Mouse (Mus musculus) kidney, adult 2 months (tissue): ENCODE measurements around the gene Dgkg.

Source experiments
- CTCF ChIP-seq: fragments of 200-500 bp; conservative IDR thresholded peaks from 2 replicates; pipeline ENCODE4 v1.5.1; 2011; ENCODE audit warnings: low read depth, mild to moderate bottlenecking, control low read depth, low read length, moderate library complexity, mixed read lengths; ENCODE audit not compliant: insufficient read depth, insufficient read length
- POLR2A ChIP-seq: fragments of 200-500 bp; IDR thresholded peaks from one replicate; pipeline ENCODE4 v1.6.1; 2011; ENCODE audit warnings: low read depth, low read length, control low read depth

DNA sequence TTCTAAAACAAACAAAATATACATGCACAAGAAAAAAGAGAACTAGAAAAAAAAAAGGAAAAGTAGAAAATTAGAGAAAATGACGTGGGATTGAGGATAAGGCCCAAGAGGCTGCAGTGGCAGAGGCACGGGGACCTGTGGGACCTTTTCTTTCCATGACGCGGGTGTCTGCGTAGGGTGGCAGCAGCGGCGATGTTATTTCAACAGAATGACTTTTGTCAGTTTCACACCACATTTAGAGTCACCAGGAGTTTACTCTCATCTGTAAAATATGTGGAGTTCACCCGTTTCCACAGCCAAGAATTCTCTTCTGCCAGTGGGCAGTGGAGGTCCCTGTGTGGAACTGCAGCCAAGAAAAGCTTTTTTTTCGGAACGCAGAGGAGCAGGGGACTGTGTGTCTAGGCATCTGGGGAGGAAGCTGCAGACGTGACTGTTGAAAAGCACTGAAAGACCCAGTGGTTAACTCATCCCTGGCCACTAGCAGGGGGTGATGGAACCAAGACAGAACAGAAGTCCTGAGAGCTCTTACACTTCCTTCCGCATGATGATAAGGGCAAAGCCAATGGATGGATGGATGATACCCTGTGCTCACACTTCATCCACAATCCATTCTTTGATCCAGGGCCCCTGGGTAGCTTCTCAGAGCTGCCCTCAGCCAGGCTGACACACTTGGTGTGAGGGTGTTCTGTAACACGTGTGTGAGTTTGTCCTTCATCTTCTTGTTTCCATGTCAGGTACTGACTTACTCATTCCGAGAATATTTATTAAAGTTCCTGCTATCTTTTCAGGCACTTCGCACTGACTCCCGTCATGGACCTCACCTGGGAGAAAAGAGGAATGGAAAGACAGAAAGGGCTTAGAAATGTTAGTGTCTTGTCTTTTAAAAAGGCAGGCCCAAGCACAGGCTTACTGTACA, 1.1 kb upstream of the Dgkg start:
- TF ChIP-seq POLR2A (no peak), CTCF (no peak)
